Comparison of ENCODE assay signal across 14 mouse cellular contexts in genomic region chr1:164571496-164572078, GRCm38 (mm10).
A peak's percentile ranks its signal among the peaks of the same experiment; 100 is the strongest.
DNase-seq lines count a peak whose midpoint lies in the region; ATAC-seq lines count a peak whose summit lies in the region.
"Had no signal": no experiment of that assay in that cellular context is flagged by ENCODE, and none has a peak within 500 bp of the region (broad histone marks: within the 10 kb centered on the region; RNA-seq: fewer than 3 reads in every experiment).

No protein-coding gene starts in this region.

- H3K27me3 ChIP-seq in kidney, embryonic 15.5 days, result no peaks in the 10 kb centered on the region
- H3K27me3 ChIP-seq in splenic B cell, adult 2 months (ENCODE audit: control insufficient read depth, insufficient read depth, low read length, poor library complexity, severe bottlenecking), result no peaks in the 10 kb centered on the region
- no peaks in the 10 kb centered on the region for H3K27me3 ChIP-seq in forebrain, embryonic 16.5 days (replicated peaks; ENCODE audit: control insufficient read depth, insufficient read depth, low read length)
- H3K27me3 ChIP-seq: stomach, embryonic 15.5 days had no signal

- no peak overlapping the region for H3K9ac ChIP-seq in kidney, embryonic 15.5 days
- no peak overlapping the region for H3K9ac ChIP-seq in forebrain, embryonic 16.5 days (replicated peaks; ENCODE audit: low read depth, low read length)
- H3K9ac ChIP-seq: stomach, embryonic 15.5 days had no signal

- DNase-seq in kidney, postnatal 10 days, result peak; percentile 23
- DNase-seq in CD4-positive helper T cell, adult 2 months (ENCODE audit: low read depth, low spot score), result peak; percentile 21
- peak; percentile 39 for DNase-seq in T-cell, adult 2 months (ENCODE audit: low spot score)
- DNase-seq in splenic B cell, adult 2 months (ENCODE audit: low read depth, low spot score), result peak; percentile 52
- DNase-seq in embryo, embryonic 10 days (ENCODE audit: low spot score), result no peak
- DNase-seq: cerebellum, adult 18-20 months; gastrocnemius, postnatal 25 days; kidney, adult 11 months; kidney, postnatal 4 days; liver had no signal

- H3K4me1 ChIP-seq in kidney, embryonic 15.5 days, result no peaks in the 10 kb centered on the region
- peaks cover 3% of the 10 kb centered on the region; the same call in 1 of the 2 replicates for H3K4me1 ChIP-seq in forebrain, embryonic 16.5 days (replicated peaks; ENCODE audit: control insufficient read depth, insufficient read depth, low read length)
- H3K4me1 ChIP-seq: stomach, embryonic 15.5 days had no signal

- H3K4me3 ChIP-seq in kidney, embryonic 15.5 days (replicated peaks), result no peak overlapping the region
- H3K4me3 ChIP-seq in forebrain, embryonic 16.5 days (replicated peaks; ENCODE audit: low read length), result no peak overlapping the region
- H3K4me3 ChIP-seq: forebrain, embryonic 10.5 days; stomach, embryonic 15.5 days had no signal

- no peak overlapping the region for H3K4me2 ChIP-seq in kidney, embryonic 15.5 days
- H3K4me2 ChIP-seq in forebrain, embryonic 16.5 days (ENCODE audit: low read length), result no peak overlapping the region
- H3K4me2 ChIP-seq: stomach, embryonic 15.5 days had no signal

- no peaks in the 10 kb centered on the region for H3K9me3 ChIP-seq in kidney, embryonic 15.5 days (replicated peaks)
- no peaks in the 10 kb centered on the region for H3K9me3 ChIP-seq in forebrain, embryonic 16.5 days (ENCODE audit: control insufficient read depth, low read length)
- H3K9me3 ChIP-seq: forebrain, embryonic 10.5 days; stomach, embryonic 15.5 days had no signal

- H3K36me3 ChIP-seq in kidney, embryonic 15.5 days, result no peaks in the 10 kb centered on the region
- no peaks in the 10 kb centered on the region for H3K36me3 ChIP-seq in splenic B cell, adult 2 months (ENCODE audit: control insufficient read depth, insufficient read depth, low read length, poor library complexity, severe bottlenecking)
- no peaks in the 10 kb centered on the region for H3K36me3 ChIP-seq in forebrain, embryonic 16.5 days (ENCODE audit: control insufficient read depth, insufficient read depth)
- H3K36me3 ChIP-seq: forebrain, embryonic 10.5 days; stomach, embryonic 15.5 days had no signal

- H3K27ac ChIP-seq in kidney, embryonic 15.5 days, result no peak overlapping the region
- H3K27ac ChIP-seq in forebrain, embryonic 16.5 days (ENCODE audit: low read length), result no peak overlapping the region
- H3K27ac ChIP-seq: forebrain, embryonic 10.5 days; stomach, embryonic 15.5 days had no signal

- WGBS in kidney, embryonic 15.5 days, result 82% methylated on average over 5 of the region's 5 CpGs
- 95% methylated on average over 5 of the region's 5 CpGs for WGBS in forebrain, embryonic 16.5 days

- no peak for ATAC-seq in kidney, embryonic 15.5 days (replicated peaks; ENCODE audit: low FRiP score)
- ATAC-seq in forebrain, embryonic 16.5 days, result no peak
